Mouse (Mus musculus): Measurements from ENCODE around the gene 6430548M08Rik.

6430548M08Rik gene

GRCm38 (mm10) chr8:120181861-120182414, 68.0 kb downstream of the 6430548M08Rik start:
- DNase-seq (ENCODE audit: low read depth), result no peak

DNA sequence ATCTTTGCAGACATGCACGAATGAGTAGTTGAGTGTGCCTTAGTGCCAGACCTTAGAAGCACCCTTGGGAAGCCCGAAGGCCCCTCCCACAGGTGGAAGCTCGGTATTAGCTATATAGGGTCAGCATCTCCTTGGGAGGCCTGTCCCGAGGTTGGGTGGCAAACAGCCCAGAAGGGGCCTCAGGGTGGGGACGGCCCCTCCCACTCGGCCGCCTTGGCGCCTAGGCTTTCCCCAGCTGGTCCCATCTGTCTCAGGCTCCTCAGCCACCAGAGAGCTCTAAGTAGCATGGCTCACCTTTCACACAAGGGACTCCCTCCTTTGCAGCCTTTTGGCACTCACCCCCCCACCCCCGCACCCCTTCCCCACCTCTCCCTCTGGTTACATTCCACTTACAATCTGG, 70.4 kb downstream of the 6430548M08Rik start:
- DNase-seq (ENCODE audit: low read depth), result no peak

GRCm38 (mm10) chr8:120184850-120185792, 71.2 kb downstream of the 6430548M08Rik start:
- no peak for DNase-seq (ENCODE audit: low read depth)

- DNase-seq (ENCODE audit: low read depth), result no peak
Observed at GRCm38 (mm10) chr8:120186454-120186853, 72.5 kb downstream of the 6430548M08Rik start.

GRCm38 (mm10) chr8:120188510-120188909, 74.6 kb downstream of the 6430548M08Rik start:
- DNase-seq (ENCODE audit: low read depth), result no peak

DNA sequence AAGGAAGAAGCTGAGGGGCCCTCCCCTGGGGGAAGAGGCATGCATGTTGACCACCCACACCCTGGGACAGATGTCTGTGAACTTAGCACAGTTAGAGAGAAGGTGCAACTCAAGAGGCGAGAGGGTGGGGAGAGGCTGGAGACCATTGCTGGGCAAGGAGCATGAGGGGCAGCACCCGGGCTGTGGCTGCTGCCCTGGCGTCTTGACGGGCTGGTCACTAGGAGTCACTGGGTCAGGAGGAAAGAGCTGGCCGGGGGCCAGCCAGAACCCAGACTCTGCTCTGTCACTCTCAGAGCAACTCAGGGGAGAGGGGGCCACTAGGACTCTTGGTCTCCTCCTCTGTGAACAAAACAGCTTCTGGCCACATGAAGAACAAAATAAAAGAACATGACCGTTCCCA, 75.5 kb downstream of the 6430548M08Rik start:
- DNase-seq (ENCODE audit: low read depth), result no peak

- no peak for DNase-seq (ENCODE audit: low read depth)
Observed at GRCm38 (mm10) chr8:120190107-120190809, 76.3 kb downstream of the 6430548M08Rik start.

GRCm38 (mm10) chr8:120190810-120191413, 77.0 kb downstream of the 6430548M08Rik start:
- DNase-seq (ENCODE audit: low read depth), result no peak

DNA sequence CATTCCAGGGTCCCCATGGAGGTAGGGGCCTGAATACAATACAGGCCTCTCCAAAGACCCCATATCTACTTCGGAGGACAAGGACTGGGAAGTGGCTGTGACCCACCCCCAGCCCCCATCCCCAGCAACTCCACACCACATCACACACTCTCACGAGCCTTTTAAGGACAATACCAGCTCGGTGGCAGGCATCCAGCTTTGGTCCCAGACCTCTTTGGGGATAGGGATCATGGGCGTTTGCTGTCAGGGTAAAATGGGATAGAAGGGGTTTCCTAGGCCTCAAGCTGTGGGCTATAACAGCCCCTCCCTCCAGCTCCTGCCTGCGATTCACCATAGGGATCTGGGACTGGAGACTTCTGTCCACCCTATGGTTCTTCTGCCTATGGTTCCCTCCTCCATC, 77.7 kb downstream of the 6430548M08Rik start:
- DNase-seq (ENCODE audit: low read depth), result no peak

DNA sequence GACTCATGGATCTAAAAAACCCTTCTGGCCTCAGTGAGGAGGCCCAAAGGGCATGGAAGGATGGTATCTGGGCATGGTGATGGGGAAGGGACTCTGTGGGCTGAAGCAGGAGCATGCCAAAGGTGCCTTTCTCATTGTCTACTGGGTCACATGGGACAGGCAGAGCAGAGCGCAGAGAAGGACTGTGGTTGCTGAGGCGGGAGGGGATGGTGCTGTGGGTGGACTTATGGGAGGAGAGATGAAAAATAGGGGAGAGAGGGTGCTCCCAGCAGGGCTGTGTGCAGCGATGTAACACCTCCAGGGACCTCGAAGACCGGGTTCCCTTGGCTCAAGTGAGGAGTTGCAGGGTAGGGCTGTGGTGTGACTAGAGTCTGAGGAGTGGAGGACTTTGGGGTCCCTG, 78.2 kb downstream of the 6430548M08Rik start:
- DNase-seq (ENCODE audit: low read depth), result no peak

DNA sequence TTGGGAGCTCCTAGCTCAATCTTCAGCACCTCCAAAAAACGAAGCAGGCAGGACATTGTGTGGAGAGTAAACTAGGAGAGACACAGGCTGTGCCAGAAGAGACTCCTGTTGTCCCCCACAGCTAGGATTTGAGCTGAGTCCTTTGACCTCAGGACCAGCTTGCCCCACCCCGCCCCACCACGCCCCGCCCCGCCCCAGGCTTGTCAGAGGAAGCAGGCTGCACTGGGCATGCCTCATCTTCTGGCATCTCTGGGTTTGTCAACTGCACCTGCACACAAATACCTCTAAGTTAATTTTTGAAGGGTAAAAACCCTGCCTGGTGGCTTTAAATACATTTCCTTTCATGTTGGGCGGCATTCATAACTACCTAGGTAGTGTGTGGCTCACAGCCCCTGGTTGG, 87.4 kb downstream of the 6430548M08Rik start:
- no peak for DNase-seq (ENCODE audit: low read depth)

DNA sequence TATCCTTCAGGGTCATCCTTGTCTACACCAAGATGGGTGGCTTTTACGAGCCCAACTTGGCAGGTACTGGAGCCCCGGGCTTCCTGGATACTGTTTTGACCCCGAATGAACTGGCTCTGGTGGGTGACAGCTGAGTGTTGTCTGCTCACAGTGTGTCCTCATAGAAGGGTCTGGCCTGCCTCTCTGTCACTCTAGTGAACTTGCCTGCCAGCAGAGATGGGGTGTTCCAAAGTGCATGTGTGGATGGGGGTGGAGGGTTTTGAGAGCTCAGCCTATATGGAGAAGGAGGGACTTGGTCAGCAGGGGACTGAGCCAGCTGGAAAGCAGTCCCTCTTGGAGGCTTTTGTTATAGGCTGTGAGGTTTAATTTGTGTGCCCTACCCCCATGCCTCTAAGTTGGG, 88.6 kb downstream of the 6430548M08Rik start:
- no peak for DNase-seq (ENCODE audit: low read depth)

GRCm38 (mm10) chr8:120204736-120205360, 90.9 kb downstream of the 6430548M08Rik start:
- no peak for DNase-seq (ENCODE audit: low read depth)

GRCm38 (mm10) chr8:120205916-120206315, 92.0 kb downstream of the 6430548M08Rik start:
- DNase-seq (ENCODE audit: low read depth), result no peak

- DNase-seq (ENCODE audit: low read depth), result no peak
Observed at GRCm38 (mm10) chr8:120207364-120207763, 93.4 kb downstream of the 6430548M08Rik start.

GRCm38 (mm10) chr8:120208113-120208512, 94.2 kb downstream of the 6430548M08Rik start:
- no peak for DNase-seq (ENCODE audit: low read depth)

DNA sequence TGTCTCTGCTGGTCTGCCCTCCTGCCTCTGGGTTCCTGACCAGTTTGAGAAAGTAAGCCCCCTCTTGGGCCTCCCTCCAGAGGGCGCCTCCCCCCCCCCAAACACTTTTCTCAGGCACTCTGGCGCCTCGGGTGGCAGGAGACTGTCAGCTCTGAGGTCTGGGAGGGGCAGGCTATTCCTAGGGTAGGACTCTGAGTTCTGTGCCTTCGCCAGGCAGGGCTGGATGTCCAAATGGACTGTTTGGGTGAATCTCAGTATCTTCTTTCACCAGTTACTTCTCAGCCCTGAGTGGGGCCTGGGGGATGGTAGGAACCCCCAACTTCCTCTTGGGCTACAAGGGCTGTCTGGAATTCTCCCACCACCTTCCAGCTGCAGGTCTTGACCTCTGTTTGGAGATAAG, 97.4 kb downstream of the 6430548M08Rik start:
- no peak for DNase-seq (ENCODE audit: low read depth)

- no peak for DNase-seq (ENCODE audit: low read depth)
Observed at GRCm38 (mm10) chr8:120212596-120212995, 98.6 kb downstream of the 6430548M08Rik start.

DNA sequence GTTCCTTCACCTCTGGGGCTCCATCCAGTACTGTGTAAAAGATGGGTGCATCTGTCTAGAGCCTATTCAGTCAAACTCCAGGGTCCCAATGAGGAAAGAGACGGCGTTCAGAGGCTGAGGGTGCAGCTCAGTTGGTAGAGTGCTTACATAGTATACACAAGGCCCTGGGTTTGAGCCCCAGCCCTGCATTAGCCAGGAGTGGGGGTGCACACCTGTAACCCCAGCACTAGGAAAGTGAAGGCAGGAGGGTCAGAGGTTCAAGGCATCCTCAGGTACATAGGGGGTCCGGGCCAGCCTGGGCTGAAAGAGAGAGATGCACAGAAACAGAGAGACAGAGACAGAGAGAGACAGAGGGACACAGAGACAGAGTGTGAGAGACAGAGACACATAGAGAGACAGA, 99.3 kb downstream of the 6430548M08Rik start:
- DNase-seq (ENCODE audit: low read depth), result no peak

DNA sequence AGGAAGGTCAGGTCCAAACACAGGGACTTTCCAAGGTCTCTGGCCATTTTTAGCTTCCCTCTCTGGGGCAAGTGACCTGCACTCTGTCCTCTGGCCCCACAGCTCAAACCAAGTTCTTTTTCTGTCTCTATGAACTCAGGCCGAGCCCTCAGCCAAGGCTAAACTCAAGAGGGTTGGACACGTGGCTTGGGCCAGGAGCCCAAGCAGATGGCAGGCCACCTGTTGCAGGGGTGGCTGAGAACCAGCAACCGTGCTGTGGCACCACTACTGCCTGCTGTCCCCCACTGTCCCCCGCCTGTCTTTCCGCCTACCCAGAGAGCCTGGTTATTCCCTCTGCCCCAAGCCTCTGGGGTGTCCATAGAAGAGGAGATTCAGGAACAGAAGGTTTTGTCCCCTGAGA, 100.0 kb downstream of the 6430548M08Rik start:
- no peak for DNase-seq (ENCODE audit: low read depth)

Measured in c-Kit-positive CD71-positive TER-119-negative erythroid progenitor cells, embryonic 14.5 days (primary cell).